Mouse (Mus musculus): ENCODE measurements around the gene Gnptg. TPM values are rescaled to one million over a fixed set of nuclear protein-coding genes. Genes with fewer than 3 reads are reported as not detected.

Gene Gnptg
- polyA plus RNA-seq, 1 experiment from 2014 or later, result 114 TPM

- no peak overlapping the region for H3K4me3 ChIP-seq (ENCODE audit: low read length)
- H3K4me1 ChIP-seq (ENCODE audit: control insufficient read depth, insufficient read depth, low read depth, low read length), result no peaks in the 10 kb centered on the region
- no peak for ATAC-seq
- H3K9ac ChIP-seq (ENCODE audit: low read depth, low read length), result no peak overlapping the region
- no peaks in the 10 kb centered on the region for H3K27me3 ChIP-seq (replicated peaks; ENCODE audit: control insufficient read depth, insufficient read depth, low read length)
- no peak overlapping the region for H3K27ac ChIP-seq (ENCODE audit: low read depth, low read length)
- WGBS, result 94% methylated on average over 4 of the region's 4 CpGs
- peaks cover 51% of the 10 kb centered on the region for H3K36me3 ChIP-seq (ENCODE audit: control insufficient read depth, insufficient read depth, low read length)
- H3K9me3 ChIP-seq (ENCODE audit: control insufficient read depth, low read length), result no peaks in the 10 kb centered on the region
- no peak overlapping the region for H3K4me2 ChIP-seq (ENCODE audit: low read length)
Observed at GRCm38 (mm10) chr17:25211705-25212104, 28.2 kb downstream of the Gnptg start.

- ATAC-seq, result no peak
- Histone ChIP-seq H3K9me3 (ENCODE audit: control insufficient read depth, low read length) (no peaks in the 10 kb centered on the region), H3K36me3 (ENCODE audit: control insufficient read depth, insufficient read depth, low read length) (peaks cover 52% of the 10 kb centered on the region), H3K4me3 (ENCODE audit: low read length) (no peak overlapping the region), H3K4me1 (ENCODE audit: control insufficient read depth, insufficient read depth, low read depth, low read length) (no peaks in the 10 kb centered on the region), H3K27me3 (replicated peaks; ENCODE audit: control insufficient read depth, insufficient read depth, low read length) (no peaks in the 10 kb centered on the region), H3K4me2 (ENCODE audit: low read length) (no peak overlapping the region), H3K27ac (ENCODE audit: low read depth, low read length) (no peak overlapping the region), H3K9ac (ENCODE audit: low read depth, low read length) (no peak overlapping the region)
- WGBS, result 85% methylated on average over 15 of the region's 15 CpGs
Observed at GRCm38 (mm10) chr17:25210680-25211466, 29.1 kb downstream of the Gnptg start.

GRCm38 (mm10) chr17:25210006-25210405 is 29.9 kb downstream of the Gnptg start:
- H3K4me3 ChIP-seq (ENCODE audit: low read length), result no peak overlapping the region
- H3K4me2 ChIP-seq (ENCODE audit: low read length), result no peak overlapping the region
- H3K27me3 ChIP-seq (replicated peaks; ENCODE audit: control insufficient read depth, insufficient read depth, low read length), result no peaks in the 10 kb centered on the region
- no peak overlapping the region for H3K9ac ChIP-seq (ENCODE audit: low read depth, low read length)
- WGBS, result 91% methylated on average over 4 of the region's 4 CpGs
- no peaks in the 10 kb centered on the region for H3K4me1 ChIP-seq (ENCODE audit: control insufficient read depth, insufficient read depth, low read depth, low read length)
- H3K27ac ChIP-seq (ENCODE audit: low read depth, low read length), result no peak overlapping the region
- H3K36me3 ChIP-seq (ENCODE audit: control insufficient read depth, insufficient read depth, low read length), result peaks cover 54% of the 10 kb centered on the region
- no peak for ATAC-seq
- no peaks in the 10 kb centered on the region for H3K9me3 ChIP-seq (ENCODE audit: control insufficient read depth, low read length)

- WGBS, result 92% methylated on average over 4 of the region's 4 CpGs
Observed at GRCm38 (mm10) chr17:25202401-25202800, 37.5 kb downstream of the Gnptg start.

GRCm38 (mm10) chr17:25189091-25189490 is 50.8 kb downstream of the Gnptg start:
- H3K4me2 ChIP-seq (ENCODE audit: low read length), result peak overlapping the region; percentile 93
- peak overlapping the region; percentile 98 for H3K4me3 ChIP-seq (ENCODE audit: low read length)
- WGBS, result 2% methylated on average over 16 of the region's 16 CpGs
- H3K9me3 ChIP-seq (ENCODE audit: control insufficient read depth, low read length), result no peaks in the 10 kb centered on the region
- ATAC-seq, result no peak
- H3K4me1 ChIP-seq (ENCODE audit: control insufficient read depth, insufficient read depth, low read depth, low read length), result peaks cover 31% of the 10 kb centered on the region
- H3K27ac ChIP-seq (ENCODE audit: low read depth, low read length), result no peak overlapping the region
- H3K27me3 ChIP-seq (replicated peaks; ENCODE audit: control insufficient read depth, insufficient read depth, low read length), result no peaks in the 10 kb centered on the region
- H3K36me3 ChIP-seq (ENCODE audit: control insufficient read depth, insufficient read depth, low read length), result peaks cover 8% of the 10 kb centered on the region; the same call in 1 of the 2 replicates
- H3K9ac ChIP-seq (ENCODE audit: low read depth, low read length), result peak overlapping the region; percentile 92

More at GRCm38 (mm10) chr17:25202401-25202800, 37.5 kb downstream of the Gnptg start:
- Histone ChIP-seq H3K9me3 (ENCODE audit: control insufficient read depth, low read length) (no peaks in the 10 kb centered on the region), H3K4me2 (ENCODE audit: low read length) (no peak overlapping the region), H3K9ac (ENCODE audit: low read depth, low read length) (no peak overlapping the region), H3K27me3 (replicated peaks; ENCODE audit: control insufficient read depth, insufficient read depth, low read length) (no peaks in the 10 kb centered on the region), H3K36me3 (ENCODE audit: control insufficient read depth, insufficient read depth, low read length) (peaks cover 39% of the 10 kb centered on the region), H3K27ac (ENCODE audit: low read depth, low read length) (no peak overlapping the region), H3K4me3 (ENCODE audit: low read length) (no peak overlapping the region), H3K4me1 (ENCODE audit: control insufficient read depth, insufficient read depth, low read depth, low read length) (no peaks in the 10 kb centered on the region)
- no peak for ATAC-seq

GRCm38 (mm10) chr17:25188150-25189031 is 51.5 kb downstream of the Gnptg start, which contains the start of gene Unkl:
TSS of gene Unkl (plus strand) at chr17:25188397.
- H3K9me3 ChIP-seq (ENCODE audit: control insufficient read depth, low read length), result no peaks in the 10 kb centered on the region
- H3K4me2 ChIP-seq (ENCODE audit: low read length), result peak within 1 kb of the TSS; percentile 93
- under 1% methylated on average over 85 of the region's 104 CpGs for WGBS
- no peaks in the 10 kb centered on the region for H3K27me3 ChIP-seq (replicated peaks; ENCODE audit: control insufficient read depth, insufficient read depth, low read length)
- H3K4me1 ChIP-seq (ENCODE audit: control insufficient read depth, insufficient read depth, low read depth, low read length), result peaks cover 35% of the 10 kb centered on the region
- ATAC-seq, result peak; percentile 43
- peaks cover 6% of the 10 kb centered on the region; the same call in 1 of the 2 replicates for H3K36me3 ChIP-seq (ENCODE audit: control insufficient read depth, insufficient read depth, low read length)
- H3K9ac ChIP-seq (ENCODE audit: low read depth, low read length), result peak within 1 kb of the TSS; percentile 92
- H3K4me3 ChIP-seq (ENCODE audit: low read length), result peak within 1 kb of the TSS; percentile 98
- H3K27ac ChIP-seq (ENCODE audit: low read depth, low read length), result peak within 1 kb of the TSS; percentile 78

GRCm38 (mm10) chr17:25187784-25188149 is 52.2 kb downstream of the Gnptg start:
- Histone ChIP-seq H3K27ac (ENCODE audit: low read depth, low read length) (peak overlapping the region; percentile 78), H3K9me3 (ENCODE audit: control insufficient read depth, low read length) (no peaks in the 10 kb centered on the region), H3K27me3 (replicated peaks; ENCODE audit: control insufficient read depth, insufficient read depth, low read length) (no peaks in the 10 kb centered on the region), H3K36me3 (ENCODE audit: control insufficient read depth, insufficient read depth, low read length) (peaks cover 6% of the 10 kb centered on the region; the same call in 1 of the 2 replicates), H3K9ac (ENCODE audit: low read depth, low read length) (peak overlapping the region; percentile 92), H3K4me3 (ENCODE audit: low read length) (peak overlapping the region; percentile 98), H3K4me1 (ENCODE audit: control insufficient read depth, insufficient read depth, low read depth, low read length) (peaks cover 36% of the 10 kb centered on the region), H3K4me2 (ENCODE audit: low read length) (peak overlapping the region; percentile 93)
- no peak for ATAC-seq
- 7% methylated on average over 11 of the region's 11 CpGs for WGBS

- WGBS, result 9% methylated on average over 17 of the region's 17 CpGs
- Histone ChIP-seq H3K36me3 (ENCODE audit: control insufficient read depth, insufficient read depth, low read length) (0 out of 2 replicates have a peak, but pooled peaks cover 2% of the 10 kb centered on the region), H3K4me3 (ENCODE audit: low read length) (peak overlapping the region; percentile 90), H3K4me1 (ENCODE audit: control insufficient read depth, insufficient read depth, low read depth, low read length) (peaks cover 34% of the 10 kb centered on the region), H3K9me3 (ENCODE audit: control insufficient read depth, low read length) (no peaks in the 10 kb centered on the region), H3K27me3 (replicated peaks; ENCODE audit: control insufficient read depth, insufficient read depth, low read length) (peaks cover 5% of the 10 kb centered on the region), H3K4me2 (ENCODE audit: low read length) (peak overlapping the region; percentile 99), H3K27ac (ENCODE audit: low read depth, low read length) (peak overlapping the region; percentile 71), H3K9ac (ENCODE audit: low read depth, low read length) (peak overlapping the region; percentile 92)
- peak; percentile 16; the same call in 1 of the 2 replicates for ATAC-seq
Observed at GRCm38 (mm10) chr17:25184961-25185360, 55.0 kb downstream of the Gnptg start.
